Mouse (Mus musculus): ENCODE results near the gene Galm.
A peak's percentile ranks its signal among the peaks of the same experiment; 100 is the strongest.

The Galm gene

GRCm38 (mm10) chr17:80128476-80128990 is 1.3 kb downstream of the Galm start:
- no peak for DNase-seq (ENCODE audit: low spot score)

- DNase-seq (ENCODE audit: low spot score): no peak
Observed at GRCm38 (mm10) chr17:80129387-80129786, 2.1 kb downstream of the Galm start.

GRCm38 (mm10) chr17:80130718-80131430 is 3.6 kb downstream of the Galm start:
- no peak for DNase-seq (ENCODE audit: low spot score)

- no peak for DNase-seq (ENCODE audit: low spot score)
Observed at GRCm38 (mm10) chr17:80131431-80131766, 4.1 kb downstream of the Galm start.

GRCm38 (mm10) chr17:80131838-80132237 is 4.6 kb downstream of the Galm start:
- no peak for DNase-seq (ENCODE audit: low spot score)

GRCm38 (mm10) chr17:80132502-80132901 is 5.2 kb downstream of the Galm start:
- no peak for DNase-seq (ENCODE audit: low spot score)

GRCm38 (mm10) chr17:80138434-80139162 is 11.3 kb downstream of the Galm start:
- DNase-seq (ENCODE audit: low spot score): no peak

GRCm38 (mm10) chr17:80139753-80140444 is 12.6 kb downstream of the Galm start:
- no peak for DNase-seq (ENCODE audit: low spot score)

GRCm38 (mm10) chr17:80143478-80144232 is 16.4 kb downstream of the Galm start:
- no peak for DNase-seq (ENCODE audit: low spot score)

GRCm38 (mm10) chr17:80145210-80145609 is 17.9 kb downstream of the Galm start:
- no peak for DNase-seq (ENCODE audit: low spot score)

GRCm38 (mm10) chr17:80145771-80146170 is 18.5 kb downstream of the Galm start:
- DNase-seq (ENCODE audit: low spot score): no peak

GRCm38 (mm10) chr17:80148053-80148994 is 21.1 kb downstream of the Galm start:
- DNase-seq (ENCODE audit: low spot score): peak; percentile 33

GRCm38 (mm10) chr17:80148995-80149388 is 21.7 kb downstream of the Galm start:
- DNase-seq (ENCODE audit: low spot score): no peak

GRCm38 (mm10) chr17:80151353-80151752 is 24.1 kb downstream of the Galm start:
- DNase-seq (ENCODE audit: low spot score): no peak

- DNase-seq (ENCODE audit: low spot score): no peak
Observed at GRCm38 (mm10) chr17:80152767-80153630, 25.7 kb downstream of the Galm start.

- DNase-seq (ENCODE audit: low spot score): no peak
Observed at GRCm38 (mm10) chr17:80153631-80154030, 26.4 kb downstream of the Galm start.

GRCm38 (mm10) chr17:80156905-80157304 is 29.6 kb downstream of the Galm start:
- no peak for DNase-seq (ENCODE audit: low spot score)

- no peak for DNase-seq (ENCODE audit: low spot score)
Observed at GRCm38 (mm10) chr17:80157489-80157888, 30.2 kb downstream of the Galm start.

GRCm38 (mm10) chr17:80160454-80160853 is 33.2 kb downstream of the Galm start:
- DNase-seq (ENCODE audit: low spot score): peak; percentile 24

- DNase-seq (ENCODE audit: low spot score): no peak
Observed at GRCm38 (mm10) chr17:80163991-80164390, 36.7 kb downstream of the Galm start.
